Mouse (Mus musculus) heart, postnatal 0 days (tissue): Measurements from ENCODE around the gene Zfp978.
"Not testable (repeated sequence)": the region's sequence is repeated elsewhere in the genome, so short reads cannot be mapped to it uniquely, and the experiment has no call there.

Experiments
- CTCF ChIP-seq: IDR thresholded peaks from 2 replicates; pipeline ENCODE4 v1.5.1; 2016; ENCODE audit warnings: antibody characterized with exemption, control low read depth, low read depth
- EP300 ChIP-seq: IDR thresholded peaks from 2 replicates; pipeline ENCODE4 v1.6.1; 2016; ENCODE audit warnings: antibody characterized with exemption, low read depth

DNA sequence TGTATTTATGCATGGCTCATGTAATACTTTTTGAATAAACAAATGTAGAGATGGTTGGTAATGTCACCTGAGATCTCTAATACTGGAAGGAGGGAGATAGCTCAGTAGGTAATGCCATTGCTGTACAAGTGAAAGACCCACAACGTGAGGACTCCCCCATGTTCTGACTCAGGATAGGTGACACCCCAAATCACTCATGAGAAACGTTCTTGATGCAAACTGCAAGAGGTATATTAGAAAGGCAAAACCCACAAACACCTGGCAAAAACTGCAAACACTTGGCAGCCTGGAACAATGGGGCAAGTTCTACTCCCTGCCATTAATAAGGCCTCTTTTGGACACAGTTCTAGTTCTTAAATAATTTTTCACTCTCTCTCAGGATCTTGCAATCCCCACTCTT is 12.7 kb upstream of the Zfp978 start:
- not testable (repeated sequence) for TF ChIP-seq CTCF, EP300
